Mouse (Mus musculus) thymus, adult 2 months (tissue): ENCODE data around the gene Wipf2.

ENCODE experiments used
- CTCF ChIP-seq: fragments of 200-500 bp; IDR thresholded peaks from 2 replicates; pipeline ENCODE4 v1.5.1; 2012; ENCODE audit warnings: mild to moderate bottlenecking, control low read depth, low read length, moderate library complexity, borderline replicate concordance; ENCODE audit not compliant: control insufficient read depth, poor library complexity, insufficient read depth; ENCODE audit errors: extremely low read depth
- POLR2A ChIP-seq: fragments of 200-500 bp; IDR thresholded peaks from 2 replicates; pipeline ENCODE4 v1.6.1; 2012; ENCODE audit warnings: mild to moderate bottlenecking, low read length, control low read depth, moderate library complexity; ENCODE audit not compliant: control insufficient read depth, poor library complexity, insufficient read depth; ENCODE audit errors: extremely low read depth

DNA sequence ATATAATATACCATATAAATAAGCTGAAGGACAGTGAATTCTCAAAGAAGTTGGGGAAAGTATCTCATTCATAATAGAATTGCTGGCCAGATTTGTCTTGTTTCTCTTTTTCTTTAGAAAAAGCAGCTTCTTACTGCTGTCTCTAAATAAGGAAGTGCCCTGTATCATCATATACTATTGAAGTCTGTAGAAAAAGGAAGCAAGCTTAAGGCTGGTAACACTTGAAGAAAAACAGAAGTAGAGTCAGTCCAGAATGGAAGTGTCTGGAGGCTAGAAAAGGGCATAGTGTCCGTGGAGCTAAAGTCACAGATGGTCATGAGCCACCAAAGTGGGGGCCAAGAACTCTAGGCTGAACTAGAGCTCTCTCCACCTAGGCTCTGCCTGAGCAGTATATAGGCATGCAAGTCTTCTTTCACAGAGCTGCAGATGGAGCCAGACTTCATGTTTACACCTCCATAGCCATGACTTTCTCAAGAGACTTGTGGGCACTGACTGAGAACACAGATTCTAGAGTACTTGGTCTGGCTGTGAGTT, 46.7 kb upstream of the Wipf2 start:
- TF ChIP-seq POLR2A, result no peak
- no peak for TF ChIP-seq CTCF
